Mouse (Mus musculus): ENCODE results near the gene Zfp958.
"Not testable (repeated sequence)": the region's sequence is repeated elsewhere in the genome, so short reads cannot be mapped to it uniquely, and the experiment has no call there.

The Zfp958 gene

GRCm38 (mm10) chr8:4612932-4613853, at the start of gene Zfp958:
Gene Zfp958, plus strand, starts transcription at chr8:4613167.
- DNase-seq (ENCODE audit: low spot score): peak; percentile 94

- no peak for DNase-seq (ENCODE audit: low spot score)
These were observed 31.0 kb upstream of the Zfp958 start for GRCm38 (mm10) chr8:4581986-4582385.

GRCm38 (mm10) chr8:4582754-4583178, 30.2 kb upstream of the Zfp958 start:
- no peak for DNase-seq (ENCODE audit: low spot score)

- DNase-seq (ENCODE audit: low spot score): no peak
These were observed 28.3 kb upstream of the Zfp958 start for GRCm38 (mm10) chr8:4584660-4585059.

GRCm38 (mm10) chr8:4586356-4586755, 26.6 kb upstream of the Zfp958 start:
- DNase-seq (ENCODE audit: low spot score): no peak

- peak; percentile 12 for DNase-seq (ENCODE audit: low spot score)
These were observed 24.6 kb upstream of the Zfp958 start for GRCm38 (mm10) chr8:4588165-4589000.

- DNase-seq (ENCODE audit: low spot score): no peak
These were observed 4.1 kb upstream of the Zfp958 start for GRCm38 (mm10) chr8:4608896-4609295.

GRCm38 (mm10) chr8:4611626-4612175, 1.3 kb upstream of the Zfp958 start:
- peak; percentile 61 for DNase-seq (ENCODE audit: low spot score)

GRCm38 (mm10) chr8:4627349-4627748, 14.4 kb downstream of the Zfp958 start:
- DNase-seq (ENCODE audit: low spot score): no peak

GRCm38 (mm10) chr8:4637071-4637470, 24.1 kb downstream of the Zfp958 start:
- DNase-seq (ENCODE audit: low spot score): no peak

GRCm38 (mm10) chr8:4642974-4643373, 30.0 kb downstream of the Zfp958 start:
- not testable (repeated sequence) for DNase-seq (ENCODE audit: low spot score)

- no peak for DNase-seq (ENCODE audit: low spot score)
These were observed 43.6 kb downstream of the Zfp958 start for GRCm38 (mm10) chr8:4656536-4656935.

GRCm38 (mm10) chr8:4675191-4676003, 62.4 kb downstream of the Zfp958 start:
- no peak for DNase-seq (ENCODE audit: low spot score)

- peak; percentile 31 for DNase-seq (ENCODE audit: low spot score)
These were observed 63.6 kb downstream of the Zfp958 start for GRCm38 (mm10) chr8:4676586-4676985.

GRCm38 (mm10) chr8:4677265-4678217, 64.6 kb downstream of the Zfp958 start:
- peak; percentile 98 for DNase-seq (ENCODE audit: low spot score)

GRCm38 (mm10) chr8:4678218-4678907, 65.4 kb downstream of the Zfp958 start:
- DNase-seq (ENCODE audit: low spot score): peak; percentile 88

- no peak for DNase-seq (ENCODE audit: low spot score)
These were observed 66.1 kb downstream of the Zfp958 start for GRCm38 (mm10) chr8:4678908-4679545.

- DNase-seq (ENCODE audit: low spot score): peak; percentile 19
These were observed 66.8 kb downstream of the Zfp958 start for GRCm38 (mm10) chr8:4679796-4680195.

Measured in testis, postnatal 14 days (tissue).